Mouse (Mus musculus) limb, embryonic 13.5 days (tissue): Measurements from ENCODE around the gene Vmn1r78. TPM values are rescaled to one million over a fixed set of nuclear protein-coding genes. Genes with fewer than 3 reads are reported as not detected.
"Not testable (repeated sequence)": the region's sequence is repeated elsewhere in the genome, so short reads cannot be mapped to it uniquely, and the experiment has no call there.

Experiments used
- ATAC-seq: fragments of 200-750 bp; cut with Nextera tagmentation; 2 replicates; pipeline ENCODE4 v1.8.0; 2017; ENCODE audit warnings: low read depth, moderate number of reproducible peaks, moderate TSS enrichment; ENCODE audit not compliant: low FRiP score
- H3K27ac ChIP-seq: fragments of 300-500 bp; sonication (generic); 2 replicates; pipeline ENCODE4 v1.5.1; 2015; ENCODE audit warnings: inconsistent platforms, mild to moderate bottlenecking, moderate library complexity
- H3K27me3 ChIP-seq: fragments of 300-500 bp; sonication (generic); 2 replicates; pipeline ENCODE4 v1.6.1; 2015; ENCODE audit warnings: mild to moderate bottlenecking, inconsistent platforms
- H3K36me3 ChIP-seq: fragments of 300-500 bp; sonication (generic); 2 replicates; pipeline ENCODE4 v1.6.1; 2015; ENCODE audit warnings: inconsistent platforms, mild to moderate bottlenecking, moderate library complexity
- H3K4me1 ChIP-seq: fragments of 300-500 bp; sonication (generic); 2 replicates; pipeline ENCODE4 v1.6.1; 2015; ENCODE audit warnings: inconsistent platforms
- H3K4me2 ChIP-seq: fragments of 300-500 bp; sonication (generic); replicated peaks from 2 replicates; pipeline ENCODE4 v1.6.1; 2015; ENCODE audit warnings: inconsistent platforms, mild to moderate bottlenecking, moderate library complexity
- H3K4me3 ChIP-seq: fragments of 300-500 bp; sonication (generic); 2 replicates; pipeline ENCODE4 v1.5.1; 2015; ENCODE audit warnings: moderate library complexity, mild to moderate bottlenecking, inconsistent platforms
- H3K9ac ChIP-seq: fragments of 300-500 bp; sonication (generic); 2 replicates; pipeline ENCODE4 v1.6.1; 2015; ENCODE audit warnings: mild to moderate bottlenecking, inconsistent platforms
- H3K9me3 ChIP-seq: fragments of 300-500 bp; sonication (generic); 2 replicates; pipeline ENCODE4 v1.6.1; 2016; ENCODE audit warnings: inconsistent platforms
- WGBS: fragments of 180-500 bp; shearing (Covaris S2); methylation state at CpG from one replicate; pipeline ENCODE4 v1.1.7; 2015; 5-methylcytosine and 5-hydroxymethylcytosine counted together
- polyA plus RNA-seq: library from polyadenylated mRNA; unstranded; fragments of >200 nt; fragmentation: Nextera tagmentation; extraction: Ambion mirVana; gene quantifications from 2 replicates; pipeline ENCODE4 v1.2.1, GENCODE M21; 2015

Vmn1r78 gene
- not detected in 2 replicates for polyA plus RNA-seq

GRCm38 (mm10) chr7:12149957-12150356, at the start of gene Vmn1r78:
TSS of gene Vmn1r78 (plus strand) at chr7:12150257.
- Histone ChIP-seq H3K4me1 (no peaks in the 10 kb centered on the region), H3K9ac (no peak within 1 kb of the TSS), H3K36me3 (no peaks in the 10 kb centered on the region), H3K9me3 (peaks cover 12% of the 10 kb centered on the region; the same call in 1 of the 2 replicates), H3K4me3 (no peak within 1 kb of the TSS), H3K4me2 (no peak within 1 kb of the TSS), H3K27ac (no peak within 1 kb of the TSS), H3K27me3 (no peaks in the 10 kb centered on the region)
- 62% methylated on average over 2 of the region's 2 CpGs for WGBS
- ATAC-seq = no peak

GRCm38 (mm10) chr7:12156463-12156862, 6.4 kb downstream of the Vmn1r78 start:
- H3K9me3 ChIP-seq, H3K4me2 ChIP-seq, H3K4me1 ChIP-seq, H3K36me3 ChIP-seq, H3K9ac ChIP-seq, H3K27me3 ChIP-seq, ATAC-seq, H3K27ac ChIP-seq, H3K4me3 ChIP-seq: not testable (repeated sequence)
- 33% methylated on average over 1 of the region's 1 CpGs for WGBS

GRCm38 (mm10) chr7:12170979-12171378, 20.9 kb downstream of the Vmn1r78 start, which contains the start of gene Vmn1r79:
TSS of gene Vmn1r79 (plus strand) at chr7:12171279.
- not testable (repeated sequence) for H3K9ac ChIP-seq, H3K4me3 ChIP-seq, H3K36me3 ChIP-seq, H3K9me3 ChIP-seq, H3K27ac ChIP-seq, H3K4me2 ChIP-seq, H3K4me1 ChIP-seq, ATAC-seq, H3K27me3 ChIP-seq

- 61% methylated on average over 2 of the region's 2 CpGs for WGBS
- not testable (repeated sequence) for H3K4me2 ChIP-seq, H3K9me3 ChIP-seq, H3K27me3 ChIP-seq, H3K27ac ChIP-seq, H3K4me3 ChIP-seq, H3K9ac ChIP-seq, H3K36me3 ChIP-seq, ATAC-seq, H3K4me1 ChIP-seq
Observed at GRCm38 (mm10) chr7:12172926-12173325, 22.9 kb downstream of the Vmn1r78 start.

- 85% methylated on average over 1 of the region's 1 CpGs for WGBS
- H3K4me3 ChIP-seq = no peak within 1 kb of the TSS
- no peak for ATAC-seq
Observed at GRCm38 (mm10) chr7:12188986-12189385, 38.9 kb downstream of the Vmn1r78 start, which contains the start of gene Vmn1r80. TSS of gene Vmn1r80 (plus strand) at chr7:12189286.

DNA sequence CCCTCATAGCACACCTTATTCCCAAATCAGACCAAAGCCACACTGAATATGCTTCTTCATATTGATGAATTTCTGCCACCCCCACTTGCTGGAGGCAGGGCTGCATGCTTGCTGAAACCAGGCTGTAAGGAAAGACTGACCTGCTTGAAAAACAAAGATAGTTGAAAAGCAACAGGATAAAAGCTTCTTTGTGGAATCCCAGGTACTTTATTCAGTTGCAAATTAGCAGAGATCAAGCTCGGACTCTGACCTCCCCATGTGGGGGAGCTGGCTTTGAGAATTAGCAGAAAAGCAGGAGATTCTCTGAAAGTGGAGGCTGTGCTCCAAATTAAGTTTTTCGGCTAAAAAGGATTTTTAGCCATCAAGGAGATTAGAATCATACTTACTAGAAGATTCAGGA, 54.1 kb downstream of the Vmn1r78 start:
- Histone ChIP-seq H3K9me3 (peaks cover 23% of the 10 kb centered on the region), H3K4me1 (no peaks in the 10 kb centered on the region), H3K4me2 (no peak overlapping the region), H3K36me3 (no peaks in the 10 kb centered on the region), H3K27ac (no peak overlapping the region), H3K9ac (no peak overlapping the region), H3K4me3 (no peak overlapping the region), H3K27me3 (no peaks in the 10 kb centered on the region)
- 80% methylated on average over 2 of the region's 2 CpGs for WGBS
- ATAC-seq = no peak

More at GRCm38 (mm10) chr7:12188986-12189385, 38.9 kb downstream of the Vmn1r78 start, which contains the start of gene Vmn1r80:
- Histone ChIP-seq H3K36me3 (no peaks in the 10 kb centered on the region), H3K4me2 (no peak within 1 kb of the TSS), H3K27ac (no peak within 1 kb of the TSS), H3K9ac (no peak within 1 kb of the TSS), H3K9me3 (peaks cover 2% of the 10 kb centered on the region; the same call in 1 of the 2 replicates), H3K4me1 (no peaks in the 10 kb centered on the region), H3K27me3 (no peaks in the 10 kb centered on the region)

Other genes starting within 250 kb of the Vmn1r78 start
- gene Vmn1r76, start 212.0 kb upstream of the Vmn1r78 start, polyA plus RNA-seq = not detected in 2 replicates
- gene Vmn1r77, start 113.5 kb upstream of the Vmn1r78 start, polyA plus RNA-seq = not detected in 2 replicates
- not detected in 2 replicates for gene Vmn1r79, start 21.0 kb downstream of the Vmn1r78 start, polyA plus RNA-seq
- gene Vmn1r80, start 39.0 kb downstream of the Vmn1r78 start, polyA plus RNA-seq = not detected in 2 replicates
- gene Vmn1r81, start 118.0 kb downstream of the Vmn1r78 start, polyA plus RNA-seq = not detected in 2 replicates
- not detected in 2 replicates for gene Vmn1r82, start 150.2 kb downstream of the Vmn1r78 start, polyA plus RNA-seq
- gene Vmn1r83, start 179.2 kb downstream of the Vmn1r78 start, polyA plus RNA-seq = 0.06 TPM in 1 of 2 replicates, not detected in the other
- 0.04 and 0.05 TPM in 2 replicates for gene Vmn1r84, start 219.0 kb downstream of the Vmn1r78 start, polyA plus RNA-seq